Mouse (Mus musculus) adrenal gland, adult (tissue): ENCODE measurements at regions not wholly inside any gene's neighbourhood (a gene's known extent, or its start where the extent isn't known, plus 50 kb on each side); places are given as distances from the start of the nearest gene placed in this dataset.

Source experiments
- DNase-seq, 2 experiments: peaks; one replicate each; pipeline ENCODE4 v3.0.0; 2022 to 2023; ENCODE audit warnings: low spot score in 1 of 2; ENCODE audit not compliant: inconsistent age in 2 of 2

GRCm38 (mm10) chrX:52668679-52669078 is 54.9 kb upstream of the Gpc3 start:
- DNase-seq: no peak

- DNase-seq: peak; percentile 21 to 51
Measured at GRCm38 (mm10) chrX:52679045-52679444, 65.3 kb upstream of the Gpc3 start.

- DNase-seq: no peak
Measured at GRCm38 (mm10) chrX:52694392-52694791, 80.6 kb upstream of the Gpc3 start.

GRCm38 (mm10) chrX:52699615-52700014 is 85.9 kb upstream of the Gpc3 start:
- DNase-seq: no peak

- peak in 1 of 2 experiments; percentile 27 for DNase-seq
Measured at GRCm38 (mm10) chrX:52717495-52717894, 73.5 kb upstream of the Ccdc160 start.

- DNase-seq: no peak
Measured at GRCm38 (mm10) chrX:52738116-52738515, 52.9 kb upstream of the Ccdc160 start.
